Mouse (Mus musculus) neural tube, embryonic 13.5 days (tissue): Measurements from ENCODE around the gene Stab1. TPM values are rescaled to one million over a fixed set of nuclear protein-coding genes. Genes with fewer than 3 reads are reported as not detected.

Experiments
- ATAC-seq: fragments of 200-750 bp; cut with Nextera tagmentation; 2 replicates; pipeline ENCODE4 v1.8.0; 2017; ENCODE audit warnings: low read depth, mild to moderate bottlenecking, moderate TSS enrichment, moderate library complexity
- H3K27ac ChIP-seq: fragments of 300-500 bp; sonication (generic); replicated peaks from 2 replicates; pipeline ENCODE4 v1.5.1; 2015; ENCODE audit warnings: moderate library complexity, mild to moderate bottlenecking, inconsistent platforms
- H3K27me3 ChIP-seq: fragments of 300-500 bp; sonication (generic); 2 replicates; pipeline ENCODE4 v1.6.1; 2015; ENCODE audit warnings: mild to moderate bottlenecking, inconsistent platforms
- H3K36me3 ChIP-seq: fragments of 300-500 bp; sonication (generic); 2 replicates; pipeline ENCODE4 v1.6.1; 2015; ENCODE audit warnings: mild to moderate bottlenecking, inconsistent platforms
- H3K4me1 ChIP-seq: fragments of 300-500 bp; sonication (generic); replicated peaks from 2 replicates; pipeline ENCODE4 v1.6.1; 2015; ENCODE audit warnings: inconsistent platforms
- H3K4me2 ChIP-seq: fragments of 300-500 bp; sonication (generic); 2 replicates; pipeline ENCODE4 v1.6.1; 2015; ENCODE audit warnings: inconsistent platforms, mild to moderate bottlenecking, moderate library complexity
- H3K4me3 ChIP-seq: fragments of 300-500 bp; sonication (generic); 2 replicates; pipeline ENCODE4 v1.5.1; 2015; ENCODE audit warnings: mild to moderate bottlenecking, inconsistent platforms
- H3K9ac ChIP-seq: fragments of 300-500 bp; sonication (generic); 2 replicates; pipeline ENCODE4 v1.6.1; 2015; ENCODE audit warnings: moderate library complexity, mild to moderate bottlenecking, inconsistent platforms
- H3K9me3 ChIP-seq: fragments of 300-500 bp; sonication (generic); 2 replicates; pipeline ENCODE4 v1.6.1; 2016; ENCODE audit warnings: inconsistent platforms
- WGBS: fragments of 180-500 bp; shearing (Covaris S2); methylation state at CpG from one replicate; pipeline ENCODE4 v1.1.7; 2015; 5-methylcytosine and 5-hydroxymethylcytosine counted together
- polyA plus RNA-seq: library from polyadenylated mRNA; unstranded; fragments of >200 nt; fragmentation: Nextera tagmentation; extraction: Ambion mirVana; gene quantifications from 2 replicates; pipeline ENCODE4 v1.2.1, GENCODE M21; 2015

Gene Stab1
- polyA plus RNA-seq, 1 experiment from 2014 or later, result 26.0 TPM

- H3K4me2 ChIP-seq, result no peak overlapping the region
- WGBS, result 85% methylated on average over 25 of the region's 25 CpGs
- peaks cover 41% of the 10 kb centered on the region for H3K4me1 ChIP-seq
- no peaks in the 10 kb centered on the region for H3K27me3 ChIP-seq
- no peak for ATAC-seq
- no peaks in the 10 kb centered on the region for H3K9me3 ChIP-seq
- peaks cover 48% of the 10 kb centered on the region for H3K36me3 ChIP-seq
- H3K4me3 ChIP-seq, result no peak overlapping the region
- H3K9ac ChIP-seq, result no peak overlapping the region
- H3K27ac ChIP-seq, result no peak overlapping the region
Measured at GRCm38 (mm10) chr14:31134015-31135000, 34.1 kb downstream of the Stab1 start.

GRCm38 (mm10) chr14:31133023-31133665 lies 35.3 kb downstream of the Stab1 start:
- Histone ChIP-seq H3K4me3 (peak overlapping the region; percentile 89; the same call in 1 of the 2 replicates), H3K27ac (0 out of 2 replicates have a peak overlapping the region, but pooled peaks have one; percentile 5), H3K36me3 (peaks cover 36% of the 10 kb centered on the region)

GRCm38 (mm10) chr14:31132491-31132975 lies 35.9 kb downstream of the Stab1 start:
- Histone ChIP-seq H3K9ac (peak overlapping the region; percentile 91), H3K27ac (0 out of 2 replicates have a peak overlapping the region, but pooled peaks have one; percentile 5), H3K27me3 (no peaks in the 10 kb centered on the region), H3K4me3 (peak overlapping the region; percentile 89), H3K9me3 (no peaks in the 10 kb centered on the region), H3K4me2 (peak overlapping the region; percentile 76), H3K4me1 (peaks cover 48% of the 10 kb centered on the region), H3K36me3 (peaks cover 31% of the 10 kb centered on the region)
- 85% methylated on average over 7 of the region's 7 CpGs for WGBS
- ATAC-seq, result no peak

More at GRCm38 (mm10) chr14:31133023-31133665, 35.3 kb downstream of the Stab1 start:
- ATAC-seq, result no peak
- peaks cover 43% of the 10 kb centered on the region for H3K4me1 ChIP-seq
- WGBS, result 74% methylated on average over 11 of the region's 11 CpGs
- H3K27me3 ChIP-seq, result no peaks in the 10 kb centered on the region
- peak overlapping the region; percentile 76 for H3K4me2 ChIP-seq
- no peaks in the 10 kb centered on the region for H3K9me3 ChIP-seq
- H3K9ac ChIP-seq, result peak overlapping the region; percentile 91

GRCm38 (mm10) chr14:31132031-31132430 lies 36.4 kb downstream of the Stab1 start:
- Histone ChIP-seq H3K4me3 (peak overlapping the region; percentile 89), H3K4me1 (peaks cover 53% of the 10 kb centered on the region), H3K4me2 (peak overlapping the region; percentile 76), H3K9me3 (no peaks in the 10 kb centered on the region), H3K9ac (peak overlapping the region; percentile 91), H3K27me3 (no peaks in the 10 kb centered on the region), H3K36me3 (peaks cover 26% of the 10 kb centered on the region), H3K27ac (no peak overlapping the region)
- WGBS, result 10% methylated on average over 6 of the region's 6 CpGs
- no peak for ATAC-seq

- peaks cover 19% of the 10 kb centered on the region for H3K36me3 ChIP-seq
- peak overlapping the region; percentile 89 for H3K4me3 ChIP-seq
- H3K4me1 ChIP-seq, result peaks cover 59% of the 10 kb centered on the region
- no peaks in the 10 kb centered on the region for H3K27me3 ChIP-seq
- peak; percentile 16 for ATAC-seq
- WGBS, result under 1% methylated on average over 43 of the region's 43 CpGs
- no peaks in the 10 kb centered on the region for H3K9me3 ChIP-seq
- peak overlapping the region; percentile 91 for H3K27ac ChIP-seq
- H3K9ac ChIP-seq, result peak overlapping the region; percentile 91
- peak overlapping the region; percentile 76 for H3K4me2 ChIP-seq
Measured at GRCm38 (mm10) chr14:31131272-31131821, 37.1 kb downstream of the Stab1 start.

- peak; percentile 78 for ATAC-seq
- H3K4me3 ChIP-seq, result peak within 1 kb of the TSS; percentile 89
- H3K4me1 ChIP-seq, result peaks cover 68% of the 10 kb centered on the region
- H3K9ac ChIP-seq, result peak within 1 kb of the TSS; percentile 91
- peak within 1 kb of the TSS; percentile 76 for H3K4me2 ChIP-seq
- 4% methylated on average over 51 of the region's 63 CpGs for WGBS
- H3K36me3 ChIP-seq, result peaks cover 11% of the 10 kb centered on the region
- H3K27me3 ChIP-seq, result no peaks in the 10 kb centered on the region
- peak within 1 kb of the TSS; percentile 91 for H3K27ac ChIP-seq
- no peaks in the 10 kb centered on the region for H3K9me3 ChIP-seq
Measured at GRCm38 (mm10) chr14:31130236-31131220, 37.9 kb downstream of the Stab1 start, which contains the start of gene Nt5dc2. Gene Nt5dc2 (plus strand): TSS chr14:31131053.

GRCm38 (mm10) chr14:31129326-31130235 lies 38.9 kb downstream of the Stab1 start:
- 70% methylated on average over 15 of the region's 15 CpGs for WGBS

GRCm38 (mm10) chr14:31128826-31129219 lies 39.6 kb downstream of the Stab1 start, which contains the start of gene Smim4:
Gene Smim4 (minus strand): TSS chr14:31128956.
- Histone ChIP-seq H3K9ac (peak within 1 kb of the TSS; percentile 86), H3K36me3 (peaks cover under 1% of the 10 kb centered on the region; the same call in 1 of the 2 replicates), H3K27me3 (no peaks in the 10 kb centered on the region), H3K4me1 (peaks cover 66% of the 10 kb centered on the region), H3K27ac (peak within 1 kb of the TSS; percentile 91), H3K4me2 (peak within 1 kb of the TSS; percentile 95), H3K4me3 (peak within 1 kb of the TSS; percentile 82), H3K9me3 (no peaks in the 10 kb centered on the region)
- peak; percentile 95 for ATAC-seq
- WGBS, result under 1% methylated on average over 33 of the region's 33 CpGs

More at GRCm38 (mm10) chr14:31129326-31130235, 38.9 kb downstream of the Stab1 start:
- Histone ChIP-seq H3K9me3 (no peaks in the 10 kb centered on the region), H3K27ac (peak overlapping the region; percentile 91), H3K4me3 (peak overlapping the region; percentile 89), H3K4me1 (peaks cover 73% of the 10 kb centered on the region), H3K4me2 (peak overlapping the region; percentile 95), H3K9ac (0 out of 2 replicates have a peak overlapping the region, but pooled peaks have one; percentile 35), H3K27me3 (no peaks in the 10 kb centered on the region), H3K36me3 (peaks cover 1% of the 10 kb centered on the region)
- ATAC-seq, result no peak

GRCm38 (mm10) chr14:31128101-31128825 lies 40.2 kb downstream of the Stab1 start:
- H3K4me1 ChIP-seq, result peaks cover 61% of the 10 kb centered on the region
- H3K4me2 ChIP-seq, result peak overlapping the region; percentile 95
- 3% methylated on average over 23 of the region's 23 CpGs for whole genome bisulfite sequencing
- H3K9ac ChIP-seq, result peak overlapping the region; percentile 86
- no peaks in the 10 kb centered on the region for H3K27me3 ChIP-seq
- H3K27ac ChIP-seq, result peak overlapping the region; percentile 84
- H3K9me3 ChIP-seq, result no peaks in the 10 kb centered on the region
- peaks cover 6% of the 10 kb centered on the region for H3K36me3 ChIP-seq
- peak; percentile 16 for ATAC-seq
- H3K4me3 ChIP-seq, result peak overlapping the region; percentile 82
